Mouse (Mus musculus): Measurements from ENCODE around the gene Amn.

Gene Amn

DNA sequence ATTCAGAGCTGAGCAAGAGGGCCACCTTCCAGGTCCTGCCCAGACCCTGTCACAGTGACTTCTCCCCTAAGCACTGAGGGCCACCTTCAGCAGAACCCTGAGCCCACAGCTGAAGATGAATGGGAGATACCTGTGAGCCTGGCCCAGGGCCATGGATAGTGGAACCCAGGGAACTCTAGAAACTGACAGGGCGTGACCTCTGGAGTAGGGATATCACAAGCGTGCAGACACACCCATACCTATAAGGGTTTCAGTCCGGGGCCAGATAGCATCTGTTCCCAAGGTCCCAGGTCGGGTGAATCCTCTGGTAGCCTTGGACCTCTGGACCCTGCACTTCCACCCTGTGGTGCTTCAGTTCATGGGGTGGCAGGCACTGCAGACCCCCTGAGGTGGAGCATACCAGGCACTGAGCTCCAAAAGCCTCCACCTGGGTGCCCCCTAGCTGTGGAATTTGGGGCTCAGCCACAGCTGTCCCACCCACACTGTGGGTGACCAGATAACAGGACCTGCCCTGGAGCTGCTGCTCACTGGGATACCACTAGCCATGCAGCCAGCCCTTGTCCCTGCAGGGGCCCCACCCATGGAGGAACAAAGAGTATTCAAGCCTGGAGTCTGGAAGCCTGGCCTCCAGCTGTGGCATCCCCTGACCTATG lies 3.1 kb upstream of the Amn start:
- no peak for DNase-seq (ENCODE audit: low spot score)

DNA sequence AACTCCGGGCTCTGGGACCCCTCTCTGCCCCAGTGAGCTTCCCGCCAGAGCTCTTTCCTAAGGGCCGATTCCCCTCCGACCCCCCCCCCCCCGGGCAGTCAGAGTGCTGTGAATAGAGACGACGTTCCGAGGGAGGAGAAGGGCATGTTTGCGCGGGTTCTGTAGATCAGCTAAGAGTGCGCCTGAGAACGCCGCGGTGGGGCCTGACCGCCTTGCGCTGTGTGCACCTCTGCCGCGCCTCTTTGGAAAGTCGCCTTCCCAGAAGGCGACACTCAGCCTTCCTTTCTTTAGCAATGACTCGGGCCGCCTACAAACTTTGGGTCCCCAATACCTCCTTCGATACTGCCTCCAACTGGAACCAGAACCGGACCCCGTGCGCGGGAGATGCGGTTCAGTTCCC lies 511 bp downstream of the Amn start:
- no peak for DNase-seq (ENCODE audit: low spot score)

DNA sequence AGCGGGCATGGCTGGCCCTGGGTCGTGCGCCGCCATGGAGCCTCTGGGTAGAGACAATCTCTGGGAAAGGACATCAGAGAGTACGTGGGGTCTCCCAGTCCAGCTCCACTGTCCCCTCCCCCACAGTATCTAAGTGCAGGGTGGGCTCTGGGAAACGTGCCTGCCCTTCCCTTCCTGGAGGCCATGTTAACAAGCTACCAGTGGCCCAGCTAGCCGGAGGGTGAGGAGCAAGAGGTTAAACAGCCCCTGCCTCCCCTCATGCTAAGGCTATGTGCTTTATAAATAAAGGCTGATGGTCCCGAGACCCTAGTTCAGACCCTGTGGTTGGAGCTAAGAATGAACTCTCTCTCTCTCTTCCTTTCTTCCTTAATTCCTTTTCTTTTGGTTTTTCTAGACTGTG lies 1.1 kb downstream of the Amn start:
- DNase-seq (ENCODE audit: low spot score) = no peak

DNA sequence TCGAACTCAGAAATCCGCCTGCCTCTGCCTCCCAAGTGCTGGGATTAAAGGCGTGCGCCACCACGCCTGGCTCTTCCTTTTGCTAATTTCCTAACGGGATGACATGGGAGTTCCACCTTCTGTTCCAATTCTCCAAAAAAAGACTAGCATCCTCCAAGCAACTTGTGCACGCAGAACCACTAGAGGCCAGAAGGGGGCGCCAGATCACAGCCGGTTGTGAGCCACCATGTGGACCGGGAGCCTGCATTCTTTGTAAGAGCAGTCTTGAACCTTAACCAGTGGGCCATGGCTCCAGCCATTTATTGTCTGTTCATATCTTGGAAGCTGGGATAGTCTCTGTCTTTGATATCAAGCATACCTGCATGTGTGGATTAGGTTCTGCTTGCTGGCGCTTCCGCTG lies 1.5 kb downstream of the Amn start:
- peak; percentile 58 for DNase-seq (ENCODE audit: low spot score)

DNA sequence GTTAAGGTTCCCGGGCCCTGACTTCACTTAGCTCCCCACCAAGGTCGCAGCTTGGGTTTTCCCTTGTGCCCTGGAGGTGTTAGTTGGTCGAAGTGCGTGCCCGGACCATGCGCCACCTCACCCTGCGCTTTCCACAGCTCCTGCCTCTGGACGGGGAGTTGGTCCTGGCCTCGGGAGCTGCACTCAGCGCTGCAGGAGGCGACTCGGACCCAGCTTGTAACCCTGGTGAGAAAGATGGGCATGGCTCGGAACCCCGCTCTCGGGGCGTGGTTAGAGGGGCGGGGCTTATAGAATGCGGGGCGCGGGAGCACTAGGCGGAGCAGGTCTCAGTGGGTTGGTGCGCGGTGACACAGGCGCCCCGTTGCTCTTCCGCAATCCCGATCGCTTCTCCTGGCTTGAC lies 3.1 kb downstream of the Amn start:
- no peak for DNase-seq (ENCODE audit: low spot score)

DNA sequence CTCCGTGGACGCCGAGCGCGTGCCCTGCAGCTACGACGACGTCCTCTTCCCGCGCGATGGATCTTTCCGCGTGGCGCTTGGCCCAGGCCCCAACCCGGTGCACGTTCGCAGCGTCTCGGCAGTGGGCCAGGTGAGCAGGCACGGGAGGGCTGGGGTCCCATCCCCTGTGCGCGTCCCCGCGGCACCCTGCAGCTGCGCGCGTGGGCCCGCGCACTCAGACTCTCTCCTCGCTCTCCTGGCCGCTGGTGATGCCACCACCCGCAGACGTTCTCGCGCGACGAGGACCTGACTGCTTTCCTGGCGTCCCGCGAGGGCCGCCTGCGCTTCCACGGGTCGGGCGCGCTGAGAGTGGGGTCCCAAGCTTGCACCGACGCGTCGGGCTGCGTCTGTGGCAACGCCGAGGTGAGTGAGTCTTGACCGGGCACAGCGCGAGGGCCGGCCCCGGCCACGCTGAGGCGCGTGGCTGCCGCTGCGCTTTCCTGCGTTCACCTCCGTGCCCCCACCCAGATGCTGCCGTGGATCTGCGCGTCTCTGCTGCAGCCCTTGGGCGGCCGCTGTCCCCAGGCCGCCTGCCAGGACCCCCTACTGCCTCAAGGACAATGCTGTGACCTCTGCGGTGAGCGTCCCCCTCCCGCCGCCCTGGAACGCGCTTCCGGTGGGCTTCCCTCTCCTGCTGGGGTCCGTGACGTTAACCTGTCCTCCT lies 3.7 kb downstream of the Amn start:
- DNase-seq (ENCODE audit: low spot score) = no peak

DNA sequence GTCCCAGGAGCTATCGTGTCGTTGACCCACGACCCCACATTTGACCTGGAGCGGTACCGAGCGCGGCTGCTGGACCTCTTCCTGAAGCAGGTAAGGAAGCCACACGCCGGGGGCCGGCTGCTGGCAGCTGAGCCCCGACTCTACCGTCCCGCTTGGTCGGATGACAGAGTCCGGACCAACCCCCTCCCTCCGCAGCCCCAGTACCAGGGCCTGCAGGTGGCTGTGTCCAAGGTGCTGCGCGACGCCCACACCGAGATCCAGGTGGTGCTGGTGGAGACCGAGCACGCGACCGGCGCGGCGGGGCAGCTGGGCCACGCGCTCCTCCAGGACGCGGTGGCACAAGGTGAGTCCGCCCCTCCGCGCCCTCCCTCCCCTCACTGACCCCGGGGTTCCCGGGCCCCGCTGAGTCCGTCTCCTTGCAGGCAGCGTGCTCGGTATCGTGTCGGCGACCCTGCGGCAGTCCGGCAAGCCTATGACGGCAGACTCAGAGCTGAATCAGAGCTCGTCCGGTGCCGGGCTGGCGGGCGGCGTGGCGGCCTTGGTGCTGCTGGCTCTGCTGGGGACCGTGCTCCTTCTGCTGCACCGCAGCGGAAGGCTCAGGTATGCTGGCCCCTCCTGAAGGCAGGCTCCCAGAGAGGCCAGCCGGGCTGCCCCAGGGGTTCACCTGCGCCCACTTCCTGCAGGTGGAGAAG lies 4.4 kb downstream of the Amn start:
- no peak for DNase-seq (ENCODE audit: low spot score)

DNA sequence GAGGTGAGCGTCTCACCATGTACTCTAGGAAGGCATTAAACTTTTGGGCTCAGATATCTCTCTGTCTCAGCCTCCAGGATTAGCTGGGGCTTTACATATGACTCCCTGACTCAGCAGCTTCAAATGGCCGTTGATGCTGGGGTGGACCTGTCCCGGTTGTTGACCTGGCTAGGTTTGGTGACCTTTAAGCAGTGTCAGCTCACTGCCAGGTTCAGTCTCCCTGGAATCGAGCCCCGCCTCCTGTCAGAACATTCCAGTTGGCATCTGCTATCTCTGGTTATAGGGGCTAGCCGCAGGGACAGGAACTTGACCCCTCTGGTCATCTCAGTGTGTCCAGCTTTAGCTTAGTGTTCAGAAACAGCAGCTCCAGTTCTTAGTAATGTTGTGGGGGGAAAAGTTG lies 5.5 kb downstream of the Amn start:
- no peak for DNase-seq (ENCODE audit: low spot score)

DNA sequence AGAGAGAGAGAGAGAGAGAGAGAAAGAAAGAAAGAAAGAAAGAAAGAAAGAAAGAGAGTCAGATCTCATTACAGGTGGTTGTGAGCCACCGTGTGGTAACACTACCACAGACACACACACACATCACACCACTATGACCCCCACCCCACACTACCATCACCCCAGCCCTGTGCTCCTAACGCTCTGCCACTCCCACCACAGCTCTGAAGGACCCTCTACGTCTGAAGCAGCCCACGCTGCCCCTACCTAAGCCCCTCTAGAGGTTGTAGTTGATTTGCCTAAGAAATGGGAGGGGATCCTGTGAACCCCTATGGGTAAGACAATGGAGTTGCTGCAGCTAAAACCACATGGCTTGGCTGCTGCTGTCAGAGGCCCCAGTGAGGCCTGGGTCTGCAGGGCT lies 12.7 kb downstream of the Amn start:
- no peak for DNase-seq (ENCODE audit: low spot score)

DNA sequence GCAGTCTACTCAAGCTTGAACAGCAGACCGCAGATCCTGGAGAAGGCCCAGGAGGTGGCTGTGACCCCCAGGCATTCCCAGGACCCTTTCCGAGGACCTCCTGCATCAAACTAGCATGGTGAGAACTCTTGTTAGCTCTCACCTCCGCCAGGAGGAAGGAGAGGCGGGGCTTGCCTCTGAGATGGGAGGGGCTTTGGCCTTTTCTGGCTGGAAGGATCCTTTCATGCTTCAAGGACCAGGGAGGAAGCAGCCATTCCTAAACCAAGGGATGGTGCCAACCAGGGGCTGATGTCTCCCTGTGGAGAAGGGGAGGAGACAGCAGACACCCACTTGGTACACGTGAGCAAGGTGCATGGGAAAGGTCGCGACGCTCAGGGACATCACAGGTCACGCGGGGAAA lies 13.6 kb downstream of the Amn start:
- no peak for DNase-seq (ENCODE audit: low spot score)

DNA sequence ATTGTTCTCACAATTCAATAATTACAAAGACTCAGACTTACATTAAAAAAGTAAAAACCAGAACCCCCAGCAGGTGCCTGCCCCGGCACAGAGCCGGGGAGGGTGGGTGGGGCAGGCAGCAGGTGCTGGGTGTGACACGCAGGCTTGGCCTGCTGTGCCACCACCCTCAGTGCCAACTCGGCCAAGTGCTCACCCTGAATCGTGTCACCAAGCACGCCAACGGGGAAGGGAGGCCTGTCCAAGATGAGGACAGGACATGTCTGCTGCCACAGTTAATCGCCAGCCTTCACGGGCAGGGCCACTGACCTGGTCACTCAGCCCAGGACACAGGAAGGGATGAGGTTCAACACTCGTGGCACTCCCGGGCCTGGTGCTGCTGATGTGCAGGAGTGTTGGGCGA lies 22.1 kb downstream of the Amn start:
- no peak for DNase-seq (ENCODE audit: low spot score)

DNA sequence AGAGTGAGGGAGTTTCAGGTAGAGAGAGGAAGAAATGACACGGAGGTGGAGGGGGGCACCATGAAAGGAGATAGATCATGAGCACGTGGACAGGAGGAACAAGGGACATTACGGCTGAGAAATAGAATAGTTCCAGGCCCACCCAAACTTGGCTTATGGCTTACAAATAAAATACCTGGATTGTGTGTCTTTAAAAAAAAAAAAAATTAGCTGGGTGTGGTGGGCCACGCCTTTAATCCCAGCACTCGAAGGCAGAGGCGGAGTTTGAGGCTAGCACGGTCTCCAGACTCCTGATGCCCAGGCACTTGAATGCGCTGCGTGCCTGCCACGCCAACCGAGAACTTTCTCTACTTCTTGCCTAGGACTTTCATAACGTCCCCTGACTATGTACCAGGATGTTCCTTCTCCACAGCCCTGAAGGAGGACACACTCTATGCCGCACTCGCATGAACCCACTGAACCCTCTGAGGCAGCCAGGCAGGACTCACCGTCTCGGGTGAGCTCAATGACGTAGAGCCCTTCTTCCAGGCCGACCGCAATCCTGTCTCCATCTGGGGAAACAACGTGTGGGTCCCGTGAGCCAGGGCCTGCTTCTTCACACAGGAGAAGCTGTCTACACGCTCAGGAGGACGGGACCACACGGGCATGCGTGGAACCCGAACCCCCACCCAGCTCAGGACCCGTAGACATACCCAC lies 30.6 kb downstream of the Amn start:
- DNase-seq (ENCODE audit: low spot score) = no peak

DNA sequence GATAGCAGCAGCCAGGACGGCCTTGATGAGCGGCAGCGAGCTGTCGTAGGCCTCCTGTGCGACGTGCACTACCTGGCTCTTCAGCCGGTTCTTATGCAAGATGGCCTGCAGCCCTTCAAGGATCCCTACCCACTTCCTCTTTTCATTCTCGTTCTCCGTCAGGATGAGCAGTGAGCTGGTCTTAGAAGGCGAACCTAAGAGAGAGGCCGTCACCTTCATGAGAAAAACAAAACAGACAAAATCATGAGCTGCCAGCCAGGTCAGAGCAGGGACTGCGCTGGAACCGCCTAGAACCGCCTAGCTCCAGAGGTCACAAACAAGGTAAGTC lies 31.1 kb downstream of the Amn start:
- DNase-seq (ENCODE audit: low spot score) = no peak

DNA sequence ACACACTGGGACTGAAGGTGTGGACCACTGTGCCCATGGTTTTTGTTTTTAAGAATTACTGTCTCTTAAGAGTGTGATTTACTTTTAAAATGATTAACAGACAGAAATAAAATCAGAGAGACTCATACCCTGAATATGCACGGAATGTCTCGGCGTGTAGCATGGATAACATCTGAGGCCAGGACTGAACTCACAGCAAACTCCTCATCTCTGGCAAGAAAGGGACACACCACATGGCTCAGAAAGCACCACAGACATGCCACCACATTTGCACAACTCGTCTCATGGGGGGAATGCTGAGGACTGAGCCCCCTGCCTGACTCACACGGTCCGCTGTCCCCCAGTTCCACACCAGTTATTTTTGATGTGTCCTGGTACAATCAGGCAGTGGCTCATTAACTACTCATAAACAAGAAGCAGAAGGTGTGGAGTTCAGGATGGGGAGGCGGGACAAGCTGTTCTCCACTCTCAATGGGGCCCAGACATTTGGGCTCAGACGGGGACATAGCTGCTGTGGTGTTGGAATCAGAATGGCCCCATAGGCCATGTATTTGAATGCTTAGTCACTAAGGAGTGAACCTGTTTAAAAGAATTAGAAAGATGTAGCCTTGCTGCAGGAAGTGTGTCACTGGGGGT lies 32.9 kb downstream of the Amn start:
- no peak for DNase-seq (ENCODE audit: low spot score)

DNA sequence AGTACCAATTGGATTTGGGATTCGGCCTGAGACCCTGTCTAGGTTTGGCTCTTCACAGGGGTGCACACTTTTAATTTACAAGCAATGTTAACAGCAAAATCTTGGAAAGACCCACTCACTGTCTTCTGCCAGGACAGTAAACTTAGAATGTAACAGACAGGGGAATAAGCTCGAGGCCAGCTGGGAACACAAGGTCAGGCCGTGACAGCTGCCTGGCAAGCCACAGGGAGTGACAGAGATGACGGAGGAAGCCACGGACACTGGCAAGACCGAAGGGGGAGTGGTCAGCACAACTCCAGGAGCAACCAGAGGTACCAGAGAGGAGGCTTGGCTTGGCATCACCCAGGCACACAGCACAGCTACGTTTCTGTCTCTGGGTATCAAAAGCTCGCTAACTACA lies 35.9 kb downstream of the Amn start:
- no peak for DNase-seq (ENCODE audit: low spot score)

DNA sequence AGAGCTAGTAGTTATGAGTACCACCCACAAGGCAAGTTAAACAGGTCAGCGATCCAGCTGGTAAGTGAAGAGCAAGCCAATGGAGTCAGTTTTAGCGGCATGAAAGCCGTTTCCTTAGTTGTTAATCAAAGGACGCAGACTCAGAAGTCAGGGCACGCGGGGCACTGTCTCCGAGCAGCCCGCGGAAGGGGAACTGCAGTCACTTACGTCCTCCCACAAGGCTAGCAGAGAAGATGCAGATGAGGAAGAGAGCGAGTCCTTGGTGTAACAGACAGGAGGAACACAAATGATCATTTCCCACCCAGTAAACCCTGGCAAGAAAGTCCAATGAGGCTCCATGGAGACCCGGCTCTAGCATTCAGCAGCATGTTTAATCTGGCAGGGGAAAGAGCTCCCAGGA lies 38.4 kb downstream of the Amn start:
- no peak for DNase-seq (ENCODE audit: low spot score)

DNA sequence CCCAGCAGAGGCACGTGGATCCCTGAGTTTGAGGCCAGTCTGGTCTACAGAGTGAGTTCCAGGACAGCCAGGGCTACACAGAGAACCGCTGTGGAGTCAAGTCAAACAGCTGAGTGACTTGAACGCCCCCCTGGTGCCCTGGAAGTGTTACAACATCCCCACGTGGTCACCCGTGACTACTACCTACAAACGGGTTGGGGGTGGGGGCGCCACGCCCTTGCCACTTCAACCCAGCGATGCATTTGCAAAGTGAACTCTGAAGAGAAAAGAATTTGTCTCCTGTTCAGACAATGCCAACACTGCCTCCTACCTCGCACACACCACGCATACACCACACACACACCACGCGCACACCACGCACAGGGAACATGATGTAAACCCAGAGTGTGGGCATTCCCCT lies 39.0 kb downstream of the Amn start:
- DNase-seq (ENCODE audit: low spot score) = no peak

DNA sequence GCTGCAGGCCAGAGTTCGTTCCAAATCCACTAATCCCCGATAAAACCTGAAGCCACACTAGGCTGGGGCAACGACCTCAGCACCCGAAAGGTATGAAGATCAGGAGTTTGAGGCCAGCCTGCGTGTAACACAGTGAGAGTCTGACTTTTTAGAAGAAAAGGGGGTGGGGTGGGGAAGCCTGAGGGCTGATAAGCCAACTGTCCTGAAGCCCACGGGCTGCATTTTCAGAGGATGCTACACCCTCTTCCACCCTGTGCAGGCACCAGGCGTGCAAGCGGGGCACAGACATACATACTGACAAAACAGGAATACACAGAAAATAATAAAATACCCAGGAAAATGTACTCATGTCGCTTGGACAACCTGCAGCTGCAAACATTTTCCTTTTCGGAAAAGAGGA lies 40.9 kb downstream of the Amn start:
- no peak for DNase-seq (ENCODE audit: low spot score)

DNA sequence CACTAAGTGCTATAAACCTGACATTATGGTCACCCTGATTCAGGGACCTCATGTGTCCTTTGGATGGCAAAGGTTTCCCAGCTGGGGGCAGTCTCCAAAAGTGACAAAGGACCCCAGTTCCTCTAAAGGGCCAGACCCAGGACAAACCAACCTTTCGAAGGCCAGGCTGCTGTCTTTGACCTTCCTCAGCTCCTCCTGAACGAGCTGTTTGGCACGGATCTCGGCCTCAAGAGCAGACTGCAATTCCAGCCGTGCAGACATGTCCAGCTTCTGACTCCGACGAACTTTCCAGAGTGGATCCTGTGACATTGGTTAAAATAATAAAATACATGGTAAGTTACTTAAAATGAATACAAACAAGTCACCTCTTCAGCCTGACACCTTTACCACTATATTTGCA lies 43.4 kb downstream of the Amn start:
- no peak for DNase-seq (ENCODE audit: low spot score)

DNA sequence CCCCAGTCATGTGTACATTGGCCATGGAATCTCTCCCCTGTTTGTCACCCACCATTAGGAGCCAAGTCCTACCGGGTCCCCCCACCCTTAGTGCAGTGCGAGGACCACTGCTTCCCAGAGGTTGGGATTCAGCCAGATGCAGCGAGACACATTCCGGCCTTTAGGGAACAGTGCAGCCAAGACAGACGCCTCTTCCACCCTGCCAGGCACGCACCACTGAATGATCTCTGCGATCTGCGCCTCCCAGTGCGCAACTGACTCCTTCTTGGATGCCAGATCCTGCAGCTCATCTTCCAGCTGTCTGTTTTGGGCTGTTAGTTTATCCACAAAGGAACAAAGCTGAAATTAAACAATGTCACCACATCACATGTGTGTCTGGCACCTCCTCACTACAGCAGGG lies 46.8 kb downstream of the Amn start:
- DNase-seq (ENCODE audit: low spot score) = no peak

DNA sequence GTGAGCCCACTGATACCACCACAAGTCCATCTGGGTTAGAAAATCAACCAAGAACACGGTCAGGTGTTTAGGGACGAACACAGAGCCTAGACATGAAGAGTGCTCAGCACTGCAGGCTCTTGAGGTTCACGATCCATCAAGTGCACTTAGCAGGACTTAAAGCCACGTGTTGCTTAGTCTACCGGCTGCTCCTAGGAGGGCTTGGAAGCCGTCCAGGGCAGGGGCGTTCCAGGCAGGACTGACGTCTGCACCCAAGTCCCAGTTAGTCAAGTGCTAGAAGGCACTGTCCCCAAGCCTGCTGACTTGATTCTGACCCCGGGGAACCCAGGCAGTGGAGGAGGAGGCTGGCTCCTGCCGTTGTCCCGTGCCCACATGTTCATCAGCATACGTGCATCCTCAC lies 49.7 kb downstream of the Amn start:
- no peak for DNase-seq (ENCODE audit: low spot score)

DNA sequence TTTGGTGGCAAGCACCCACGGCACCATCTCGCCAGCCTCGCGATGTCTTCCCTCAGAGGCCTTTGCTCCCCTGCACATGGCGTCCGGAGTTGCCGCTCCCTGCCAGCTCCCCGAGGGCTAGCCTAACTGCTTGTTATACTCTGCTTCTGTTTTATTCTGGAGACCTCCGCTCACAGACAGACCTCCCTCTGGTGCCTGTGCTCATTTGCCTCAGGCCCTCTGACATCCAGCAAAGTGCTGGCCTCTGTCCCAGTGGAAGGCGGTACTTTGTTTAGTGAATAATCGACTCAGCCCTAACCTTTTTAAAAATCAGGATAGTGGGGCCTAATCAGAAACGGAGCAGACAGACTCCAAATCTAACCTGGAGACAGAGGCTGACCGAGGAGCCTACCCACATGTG lies 50.9 kb downstream of the Amn start:
- DNase-seq (ENCODE audit: low spot score) = no peak

DNA sequence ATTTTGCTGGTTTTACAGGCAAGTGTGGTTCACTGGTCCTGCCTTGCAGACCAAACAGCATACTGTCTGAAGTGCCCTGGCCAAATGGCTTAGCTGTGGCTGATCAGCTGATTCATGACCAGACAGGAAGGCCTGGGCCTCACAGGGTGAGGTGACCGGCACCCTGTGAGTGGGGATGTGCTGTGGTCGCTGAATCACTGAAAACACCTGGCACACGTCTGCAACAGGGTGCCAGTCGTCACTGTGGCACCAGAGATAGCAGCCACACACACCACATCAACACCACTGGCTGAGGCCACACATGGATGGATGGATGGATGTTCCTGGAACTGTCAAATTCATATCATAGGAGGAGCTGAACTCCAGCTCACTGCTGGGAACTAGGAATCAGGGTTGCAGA lies 52.5 kb downstream of the Amn start:
- no peak for DNase-seq (ENCODE audit: low spot score)
